Mouse (Mus musculus) 3T3-L1 (cell line): ENCODE measurements at regions not wholly inside any gene's neighbourhood (a gene's known extent, or its start where the extent isn't known, plus 50 kb on each side); places are given as distances from the start of the nearest gene placed in this dataset.

ENCODE experiments used
- DNase-seq: peaks from one replicate; pipeline ENCODE4 v3.0.0-alpha.2; 2015; ENCODE audit warnings: low read depth, low spot score

DNA sequence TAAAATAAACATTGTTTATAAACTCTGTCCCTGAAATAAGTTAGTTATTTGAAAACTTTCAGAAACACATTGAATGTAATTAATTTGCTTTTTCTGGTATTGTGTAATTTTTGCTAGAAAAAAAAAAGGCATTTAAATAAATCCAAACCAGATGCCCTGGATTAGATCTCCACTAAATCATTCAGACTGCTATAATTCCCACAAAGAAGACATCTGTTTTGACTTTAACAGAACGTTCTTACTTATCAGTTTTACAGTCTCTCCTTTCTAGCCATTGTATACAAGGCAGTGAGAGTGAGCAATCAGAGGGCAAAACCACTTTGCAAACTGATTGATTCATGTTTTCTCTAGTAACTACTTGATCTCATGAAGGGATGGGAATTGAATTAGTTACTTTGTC is 478.8 kb downstream of the Slitrk6 start:
- DNase-seq: no peak

DNA sequence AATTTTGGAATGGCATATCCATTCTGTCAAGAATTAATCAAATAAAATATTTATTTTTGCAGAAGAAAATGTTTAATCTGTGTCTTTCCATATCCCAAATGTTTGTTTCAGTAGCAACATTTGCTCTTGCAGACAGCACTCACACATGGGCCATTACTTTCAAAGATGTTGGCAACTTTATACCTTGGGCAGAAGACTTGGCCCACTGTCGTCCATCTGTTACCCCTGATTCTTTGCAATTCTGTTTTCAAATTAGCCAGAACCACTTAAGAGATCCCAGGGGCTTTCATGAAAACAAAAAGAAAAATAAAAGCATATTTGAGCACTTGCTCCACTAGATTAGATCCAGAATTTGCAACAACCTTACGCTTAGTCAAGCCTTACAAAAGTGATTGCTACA is 483.7 kb downstream of the Slitrk6 start:
- DNase-seq: no peak

DNA sequence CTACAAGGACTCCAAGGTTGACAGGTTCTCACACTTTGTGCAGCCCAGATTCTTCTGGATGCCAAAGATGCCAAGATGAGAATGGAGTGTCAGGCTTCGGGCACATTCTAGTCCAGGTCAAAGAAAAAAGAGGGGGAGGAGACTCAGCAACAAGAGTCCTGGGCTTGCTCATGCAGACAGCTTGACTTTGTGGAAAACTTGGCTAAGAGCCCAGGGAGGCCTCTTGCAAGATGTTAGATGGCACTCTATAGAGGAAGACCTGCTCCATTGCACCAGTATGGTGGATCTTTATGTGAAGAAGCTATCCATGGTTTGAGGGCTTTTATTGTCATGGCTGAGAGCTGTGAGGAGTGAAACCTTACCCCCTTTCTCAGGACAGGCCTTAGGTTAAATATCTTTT is 510.5 kb downstream of the Slitrk6 start:
- DNase-seq: no peak

DNA sequence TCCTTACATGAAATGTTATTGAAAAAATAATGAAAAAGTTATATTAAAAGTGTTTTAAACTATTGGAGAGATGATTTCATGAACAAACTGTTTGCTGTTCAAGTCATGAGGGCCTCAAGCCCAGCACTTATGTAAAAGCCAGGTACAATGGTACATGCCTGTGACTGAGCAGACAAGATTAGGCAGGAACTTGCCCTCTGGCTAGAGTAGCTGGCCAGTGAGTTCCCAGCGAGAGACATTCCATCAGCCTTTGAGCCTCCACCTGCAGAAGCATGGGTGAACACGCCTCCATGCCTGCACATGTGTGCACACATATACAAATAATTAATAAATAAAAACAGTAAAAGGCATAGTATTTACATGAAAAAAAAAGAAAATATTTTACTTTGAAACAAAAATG is 511.4 kb downstream of the Slitrk6 start:
- DNase-seq: no peak

DNA sequence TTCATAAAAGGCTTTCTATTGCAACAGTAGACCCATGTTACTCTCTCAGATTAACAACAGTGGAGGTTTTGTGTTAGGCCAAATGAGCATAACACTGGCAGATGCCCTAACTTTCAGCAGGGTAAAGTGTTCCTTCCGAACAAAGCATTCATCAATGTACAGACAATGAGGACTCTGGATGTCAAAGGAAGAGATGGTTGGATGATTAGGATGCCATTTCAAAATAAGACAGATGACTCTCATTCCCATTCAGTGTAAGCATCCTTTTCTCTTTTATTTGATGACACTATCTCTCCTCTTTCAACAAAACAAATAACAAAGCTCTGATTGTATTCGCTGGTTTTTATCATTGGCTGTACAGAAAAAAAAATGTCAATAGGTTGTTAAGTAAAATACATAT is 516.1 kb downstream of the Slitrk6 start:
- no peak for DNase-seq

DNA sequence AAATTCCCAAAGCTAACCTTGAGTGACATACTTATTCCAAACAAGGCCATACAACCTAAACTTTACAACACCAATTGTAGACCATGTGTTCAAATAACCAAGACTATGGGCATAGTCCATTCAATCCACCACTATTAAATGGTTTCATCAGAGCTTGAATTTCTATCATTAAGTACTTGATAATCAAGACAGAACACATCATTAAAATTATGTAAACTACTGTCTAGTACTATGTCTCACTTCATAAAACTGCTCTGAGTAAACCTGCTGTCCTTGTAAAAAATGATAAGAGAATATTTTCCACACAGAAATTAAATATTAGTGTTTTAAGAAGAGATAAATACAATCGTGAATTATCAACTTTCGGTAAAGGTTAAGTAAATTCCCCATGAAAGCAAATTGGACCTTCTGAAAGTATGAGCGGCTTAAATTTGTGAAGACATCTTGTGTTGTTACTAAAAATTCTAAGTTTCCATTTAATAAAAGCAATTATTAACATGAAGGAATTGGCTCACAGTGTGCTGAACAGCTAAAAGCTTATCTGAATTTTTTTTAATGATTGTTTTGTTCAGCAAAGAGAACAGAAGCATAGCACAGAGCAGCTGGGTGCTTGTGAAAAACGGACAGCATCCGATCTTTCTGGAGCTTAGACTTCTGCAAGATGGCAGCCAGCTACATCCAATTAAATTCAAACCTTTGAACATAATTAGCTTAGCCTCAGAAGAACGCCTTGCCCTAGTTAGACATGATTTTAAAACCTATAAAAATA is 530.1 kb downstream of the Slitrk6 start:
- DNase-seq: no peak

DNA sequence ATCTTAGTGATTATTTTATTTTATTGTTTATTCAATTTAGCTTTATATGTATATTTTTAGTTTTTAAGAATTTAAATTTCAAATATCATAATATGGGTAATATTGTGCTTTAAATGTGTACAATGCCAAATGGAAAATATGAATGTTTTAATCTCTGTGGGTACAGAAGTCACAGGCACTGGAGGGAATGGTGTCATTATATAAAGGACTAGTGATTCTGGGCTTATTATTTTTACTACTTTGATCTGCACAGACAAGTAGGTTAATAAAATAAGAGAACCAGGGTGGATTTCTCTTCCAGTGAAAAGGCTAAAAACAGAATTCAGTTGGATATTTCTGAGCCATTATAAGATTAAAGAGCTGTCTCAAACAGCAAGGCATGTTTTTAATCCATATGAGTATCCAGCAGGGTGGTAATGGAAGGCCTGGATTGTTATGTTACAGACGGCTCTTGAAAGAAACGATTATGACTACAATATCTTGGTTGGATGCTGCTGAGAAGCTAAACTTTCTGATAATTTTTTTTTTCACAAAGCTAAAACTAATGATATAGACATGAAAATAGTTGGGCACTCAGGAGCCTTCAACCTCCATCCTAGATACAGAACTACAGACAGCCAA is 563.9 kb downstream of the Slitrk6 start:
- DNase-seq: no peak

DNA sequence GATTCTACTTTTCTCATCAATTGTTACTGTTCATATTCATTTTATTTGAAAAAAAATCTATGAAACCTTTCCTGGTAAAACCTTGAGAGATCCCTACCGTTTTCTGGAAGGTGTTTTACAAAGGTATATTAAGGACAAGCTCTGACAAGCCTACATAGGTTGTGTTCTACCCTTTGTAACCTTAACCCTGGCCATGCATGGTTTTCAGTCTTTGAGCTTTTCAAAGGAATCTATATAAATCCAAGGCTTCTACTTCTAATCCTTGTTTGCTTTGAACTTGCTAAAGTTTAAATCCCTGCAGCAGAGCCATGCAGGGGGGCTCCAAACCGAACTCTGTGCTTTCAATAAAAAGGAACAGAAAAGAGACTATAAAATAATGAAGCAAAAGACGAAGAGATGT is 564.5 kb downstream of the Slitrk6 start:
- DNase-seq: no peak

DNA sequence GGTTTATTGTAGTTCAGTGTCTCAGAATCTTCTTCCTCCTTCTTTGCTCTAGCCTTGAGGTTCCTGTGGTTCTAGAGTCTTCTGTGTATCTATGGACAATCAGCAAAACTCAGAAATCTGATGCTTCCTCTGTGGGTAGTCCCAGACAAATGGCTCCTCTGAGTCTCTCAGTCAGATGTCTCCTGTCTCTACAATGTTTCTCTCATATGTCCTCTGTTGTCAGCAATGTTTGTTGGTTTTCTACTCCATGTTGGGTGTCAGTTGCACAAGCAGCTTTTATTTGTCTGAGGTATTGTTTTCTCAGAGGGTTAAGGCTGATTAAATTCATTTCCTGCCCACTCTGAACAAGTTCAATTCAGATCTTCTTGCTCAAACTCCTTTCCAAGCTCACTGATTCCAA is 575.8 kb downstream of the Slitrk6 start:
- no peak for DNase-seq

DNA sequence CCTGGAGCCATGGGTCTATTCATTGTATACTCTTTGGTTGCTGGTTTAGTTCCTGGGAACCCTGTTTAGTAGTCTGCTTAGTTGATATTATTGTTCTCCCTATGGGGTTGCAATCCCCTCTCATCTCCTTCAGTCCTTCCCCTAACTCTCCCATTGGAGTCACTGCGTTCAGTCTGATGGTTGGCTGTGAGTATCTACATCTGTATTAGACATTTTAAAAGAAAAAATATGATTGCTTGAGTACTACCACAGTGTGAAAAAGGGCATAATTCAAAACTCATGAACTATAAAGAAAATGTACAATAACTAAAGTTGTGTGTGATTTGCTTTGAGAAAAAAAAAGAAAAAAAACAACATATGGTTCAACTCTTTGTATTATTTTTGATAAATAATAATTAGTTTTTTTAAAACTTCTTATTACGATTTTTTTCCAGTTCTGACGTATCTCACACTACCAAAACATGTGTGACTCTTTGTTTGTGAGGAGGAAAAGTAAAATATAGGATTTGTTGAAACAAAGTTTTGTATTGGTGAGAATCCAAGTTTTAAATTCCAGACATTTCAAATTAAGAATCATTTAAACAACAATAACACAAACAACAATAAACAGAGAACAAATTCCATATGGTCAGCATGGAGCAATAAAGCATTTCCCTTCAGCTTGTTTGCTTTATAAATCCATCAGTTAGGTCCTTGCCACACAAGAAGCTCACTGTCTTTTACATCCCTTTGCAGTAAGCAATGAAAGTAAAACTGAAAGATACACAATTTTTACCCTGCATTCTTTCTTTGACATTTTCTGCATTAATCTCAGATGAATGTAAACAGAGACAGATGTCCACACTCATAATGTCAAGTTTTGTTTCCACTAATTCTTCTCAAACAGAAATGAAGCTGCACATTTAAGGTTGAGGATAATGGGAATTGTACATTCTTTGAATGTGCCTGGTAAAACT is 583.5 kb downstream of the Slitrk6 start:
- no peak for DNase-seq

DNA sequence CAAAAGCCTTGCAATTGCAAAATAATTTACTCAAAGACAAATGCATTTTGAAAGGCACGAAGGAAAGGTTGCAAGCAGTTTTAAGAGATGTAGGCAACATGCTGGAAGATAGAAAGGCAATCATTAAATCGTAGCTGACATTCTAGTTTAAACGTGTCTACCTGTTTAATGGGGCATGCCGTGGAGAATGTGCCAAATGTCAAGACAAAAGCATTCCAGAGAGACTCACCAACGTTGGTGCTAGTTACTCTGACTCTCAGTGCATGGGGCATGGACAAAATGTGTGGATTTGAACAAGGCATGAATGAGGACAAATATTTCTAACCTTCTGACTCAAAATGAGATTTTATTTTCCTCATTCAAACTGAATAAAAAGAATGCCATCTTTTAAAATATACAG is 586.3 kb downstream of the Slitrk6 start:
- no peak for DNase-seq

DNA sequence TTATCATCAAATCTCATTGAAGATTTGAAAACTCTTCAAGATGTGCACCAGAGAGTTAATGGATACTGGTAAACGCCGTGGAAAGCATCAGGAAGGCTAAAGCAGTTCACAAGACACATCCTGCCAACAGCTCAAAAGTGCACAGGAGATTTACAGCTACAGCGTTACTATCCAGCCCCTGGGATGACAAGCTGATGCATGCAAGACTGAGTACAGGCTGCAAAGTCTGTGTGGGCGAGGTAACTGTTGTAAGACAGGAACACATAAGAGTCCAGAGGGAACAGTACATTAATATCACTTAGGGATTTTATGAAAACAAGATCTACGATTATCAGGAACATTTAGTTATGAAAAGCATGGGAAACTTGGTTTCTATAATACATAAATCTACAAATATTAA is 626.7 kb downstream of the Slitrk6 start:
- DNase-seq: no peak

DNA sequence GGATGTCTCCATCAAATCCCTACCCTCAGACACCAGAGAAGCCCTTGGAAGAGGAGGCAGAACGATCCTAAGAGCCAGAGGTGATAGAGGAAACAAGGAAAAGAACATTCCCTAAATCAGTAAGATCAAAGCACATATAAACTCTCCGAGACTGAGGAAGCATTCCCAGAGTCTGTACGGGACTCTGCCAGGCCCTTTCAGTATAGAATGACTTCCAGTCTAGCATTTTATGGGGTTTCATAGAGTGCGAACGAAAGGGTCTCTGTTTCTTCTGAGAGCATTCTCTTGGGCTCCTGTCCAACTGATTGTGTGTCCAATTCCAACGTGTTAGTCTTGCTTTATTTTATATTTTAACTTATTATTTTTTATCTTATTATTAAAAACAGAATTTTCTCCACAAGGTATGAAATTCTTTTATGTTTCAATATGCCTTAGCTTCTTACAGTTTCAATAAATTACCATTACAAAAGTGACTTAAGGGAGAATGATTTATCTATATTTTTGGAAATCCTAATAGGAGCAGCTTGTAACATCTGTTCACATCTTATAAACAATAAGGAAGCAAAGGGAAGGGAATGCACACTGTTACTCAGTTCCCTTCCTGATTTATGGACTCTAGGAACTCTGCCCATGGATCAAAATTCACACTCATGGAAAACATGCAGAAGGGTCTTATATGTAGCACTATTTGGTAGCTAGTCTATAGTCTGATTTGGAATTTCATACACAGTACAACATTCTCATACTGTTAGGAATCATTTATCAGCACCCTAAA is 628.8 kb downstream of the Slitrk6 start:
- DNase-seq: no peak

DNA sequence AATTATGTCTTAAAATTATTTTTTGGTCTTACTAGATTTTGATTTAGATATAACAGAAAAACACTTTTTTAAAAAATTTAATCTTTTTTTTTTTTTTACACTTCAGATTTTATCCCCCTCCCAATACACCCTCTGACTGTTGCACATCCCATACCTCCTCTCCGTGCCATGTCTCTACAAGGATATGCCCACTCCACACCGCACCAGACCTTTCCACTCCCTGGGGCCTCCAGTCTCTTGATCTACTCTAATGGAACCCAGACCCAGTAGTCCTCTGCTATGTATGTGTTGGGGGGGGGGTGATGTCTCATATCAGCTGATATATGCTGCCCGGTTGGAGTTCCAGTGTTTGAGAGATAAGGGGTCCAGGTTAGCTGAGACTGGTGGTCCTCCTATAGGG is 632.2 kb downstream of the Slitrk6 start:
- no peak for DNase-seq

DNA sequence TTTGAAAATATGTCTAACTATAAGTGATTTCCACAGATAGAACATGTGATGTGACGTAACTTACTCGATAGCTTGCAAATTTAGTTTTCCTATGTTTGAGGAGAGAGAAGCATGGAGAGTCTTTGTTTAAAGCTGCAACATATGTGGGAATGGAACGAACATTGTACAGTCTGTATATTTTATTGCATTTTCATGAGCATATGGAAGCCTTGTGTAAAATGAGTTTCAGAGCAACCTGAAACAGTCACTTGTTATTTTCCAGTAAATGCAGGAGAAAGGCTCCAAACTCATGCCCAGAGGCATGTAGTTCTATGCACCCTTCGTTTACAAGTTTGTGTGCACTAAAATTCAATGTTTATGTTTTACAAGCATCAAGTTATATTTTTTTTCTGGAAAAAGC is 639.4 kb downstream of the Slitrk6 start:
- no peak for DNase-seq

DNA sequence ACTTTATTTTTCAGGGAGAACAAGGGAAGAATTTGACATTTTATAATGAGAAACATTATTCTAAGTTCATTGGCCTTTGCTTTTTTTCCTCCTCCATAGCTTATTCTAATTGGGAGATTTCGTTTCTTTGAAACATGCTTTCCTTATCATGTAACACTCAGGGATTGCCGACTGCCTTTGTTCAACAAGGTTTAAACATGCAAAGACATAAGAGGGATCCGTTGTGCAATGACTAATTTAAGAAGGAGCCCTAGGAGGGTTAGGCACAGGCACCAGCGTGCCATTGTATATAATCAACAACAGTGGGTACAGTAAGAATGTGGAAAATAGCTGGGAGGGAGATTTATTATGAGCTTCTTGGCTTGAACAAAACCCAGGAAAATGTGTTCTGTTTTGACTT is 654.1 kb downstream of the Slitrk6 start:
- DNase-seq: no peak

DNA sequence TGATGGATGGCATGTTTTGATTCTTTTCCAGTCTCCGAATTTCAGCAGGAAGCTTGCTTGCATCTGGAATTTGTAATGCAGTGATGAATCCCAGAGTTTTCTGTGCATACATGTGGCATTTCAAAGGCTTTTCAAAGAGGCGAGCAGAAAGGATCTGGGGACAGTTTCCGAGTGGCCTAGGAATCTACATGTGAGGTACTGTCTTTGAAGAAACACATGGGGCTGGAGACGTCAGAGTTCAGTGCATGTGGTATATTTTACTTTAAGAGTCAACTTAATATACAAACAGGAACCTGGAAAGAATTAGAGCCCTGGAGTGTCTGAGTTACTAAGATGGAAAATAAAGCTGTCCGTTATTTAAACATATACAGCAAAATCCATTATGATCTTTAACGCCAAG is 676.6 kb downstream of the Slitrk6 start:
- no peak for DNase-seq

DNA sequence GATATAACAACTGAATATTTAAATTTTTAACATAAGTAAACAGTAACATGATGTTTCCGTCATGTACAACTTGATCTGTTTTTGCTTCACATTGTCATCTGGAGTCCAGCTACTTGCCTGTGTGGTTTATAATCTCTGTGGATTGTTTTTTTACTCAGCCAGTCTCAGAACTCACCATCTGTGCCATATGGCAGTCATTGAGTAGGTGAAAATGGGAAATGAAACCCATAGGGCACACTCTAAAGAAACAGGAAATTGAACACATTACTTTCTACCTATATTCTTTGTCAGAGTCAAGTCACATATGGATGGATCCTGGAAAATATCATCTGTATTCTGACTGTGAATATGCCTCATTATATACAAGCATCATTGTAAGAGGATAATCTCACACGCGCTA is 707.2 kb downstream of the Slitrk6 start:
- no peak for DNase-seq

DNA sequence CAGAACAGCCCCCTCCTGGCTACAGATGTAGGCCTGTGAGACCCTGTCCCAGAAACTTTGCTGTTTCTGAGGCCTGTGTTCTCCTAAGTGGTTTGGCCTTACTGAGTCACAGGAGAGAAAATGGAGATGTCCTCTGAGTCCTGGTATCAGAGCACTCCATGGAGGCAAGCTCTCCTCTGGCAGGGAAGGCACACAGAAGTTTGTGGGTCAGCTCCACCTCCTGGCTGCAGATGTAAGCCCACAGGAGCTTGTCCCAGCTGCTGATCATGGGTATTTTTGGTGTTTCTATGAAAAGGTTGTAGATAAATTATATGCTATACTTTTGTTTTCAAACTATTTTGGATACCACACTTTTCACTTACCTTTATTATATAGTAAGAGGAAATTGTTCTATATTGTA is 711.7 kb downstream of the Slitrk6 start:
- DNase-seq: no peak

DNA sequence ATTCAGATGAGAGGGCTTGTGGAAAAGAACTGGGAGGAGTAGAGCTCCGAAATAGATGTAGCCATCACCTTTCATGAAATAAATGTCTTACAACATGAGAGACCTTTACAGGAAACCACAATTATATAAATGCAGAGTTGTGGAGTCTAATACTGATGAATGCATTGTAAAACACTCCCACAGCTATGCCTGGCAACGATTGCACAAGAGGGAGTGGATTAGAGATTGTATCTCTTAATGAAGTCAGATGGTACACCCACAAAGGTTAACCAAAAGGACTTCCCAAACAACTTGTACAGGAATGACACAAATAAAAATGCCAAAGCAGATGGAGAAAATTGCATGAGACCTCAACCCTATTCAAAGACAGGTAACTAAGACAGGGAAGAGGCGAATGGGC is 733.1 kb downstream of the Slitrk6 start:
- DNase-seq: no peak

DNA sequence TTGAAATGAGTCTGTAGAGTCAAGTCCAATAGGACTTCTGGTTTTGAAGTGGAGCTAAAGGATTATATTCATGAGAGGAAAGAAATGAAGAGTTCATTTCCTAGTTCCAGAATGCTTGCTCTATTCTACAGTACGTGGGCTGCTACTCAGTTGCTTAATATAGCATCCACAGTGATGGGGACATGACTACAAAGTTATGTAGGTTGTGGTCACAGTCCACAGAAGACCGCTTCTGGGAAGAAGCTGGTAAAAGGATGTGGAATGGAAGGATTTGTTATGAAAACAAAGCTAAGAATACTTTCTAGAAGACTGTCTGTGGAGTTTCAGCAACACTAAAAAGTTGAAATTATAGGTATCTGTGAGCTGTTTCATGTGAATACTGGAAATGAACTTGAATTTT is 739.8 kb downstream of the Slitrk6 start:
- no peak for DNase-seq

DNA sequence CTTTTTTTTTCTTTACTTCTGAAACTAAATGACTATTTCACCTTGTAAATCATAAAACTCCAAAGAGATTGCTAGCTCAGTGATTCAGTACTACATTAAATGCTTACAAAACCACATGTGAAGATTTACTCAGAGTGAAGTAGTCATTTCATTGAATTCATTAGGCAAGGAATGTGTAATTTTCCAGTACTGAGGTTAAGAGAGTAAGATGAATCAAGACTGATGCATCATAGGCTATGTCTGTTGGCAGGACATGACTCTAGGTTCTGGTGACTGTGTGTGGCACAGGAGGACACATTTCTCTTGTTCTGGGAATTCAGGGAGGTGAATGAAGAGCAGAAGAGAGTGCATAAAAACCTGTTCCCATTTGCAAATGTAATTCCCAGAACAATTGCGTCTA is 741.7 kb downstream of the Slitrk6 start:
- DNase-seq: no peak
